Mouse (Mus musculus) CH12.LX (cell line): ENCODE results near the gene Derl2.

Source experiments
- CTCF ChIP-seq, 2 experiments: IDR thresholded peaks in 1 of 2; conservative IDR thresholded peaks in 1 of 2; 2 replicates each; pipeline ENCODE4 v1.5.1; 2011 to 2012; ENCODE audit warnings: low read depth in 2 of 2, low read length in 2 of 2, improper control_type of control experiment in 1 of 2, inconsistent platforms in 1 of 2, mild to moderate bottlenecking in 1 of 2, moderate library complexity in 1 of 2
- MEF2A ChIP-seq: IDR thresholded peaks from 2 replicates; pipeline ENCODE4 v1.6.1; 2014; ENCODE audit warnings: low read depth, mild to moderate bottlenecking, inconsistent platforms, low read length, improper control_type of control experiment, borderline replicate concordance
- NELFE ChIP-seq: IDR thresholded peaks from 2 replicates; pipeline ENCODE4 v1.6.1; 2011; ENCODE audit warnings: low read depth, low read length, improper control_type of control experiment
- POLR2A ChIP-seq: IDR thresholded peaks from 2 replicates; pipeline ENCODE4 v1.6.1; 2011; ENCODE audit warnings: low read depth, mild to moderate bottlenecking, improper control_type of control experiment, low read length
- SMC3 ChIP-seq: IDR thresholded peaks from 2 replicates; pipeline ENCODE4 v1.6.1; 2011; ENCODE audit warnings: low read depth, low read length, improper control_type of control experiment
- USF1 ChIP-seq: IDR thresholded peaks from 2 replicates; pipeline ENCODE4 v1.6.1; 2014; ENCODE audit warnings: low read depth, mild to moderate bottlenecking, inconsistent platforms, low read length, improper control_type of control experiment

- TF ChIP-seq MEF2A, result no peak
- no peak for TF ChIP-seq CTCF (conservative IDR thresholded peaks at IDR 0.05 in 1 of 2, IDR thresholded peaks at IDR 0.05 in 1 of 2; ENCODE audit: low read depth in 2 of 2, low read length in 2 of 2)
- no peak for TF ChIP-seq NELFE
- no peak for TF ChIP-seq USF1
- no peak for TF ChIP-seq SMC3
- no peak for TF ChIP-seq POLR2A
Observed at GRCm38 (mm10) chr11:70964222-70964907, 55.3 kb downstream of the Derl2 start.
